Mouse (Mus musculus): Measurements from ENCODE around the gene Plekhb2.

The Plekhb2 gene

DNA sequence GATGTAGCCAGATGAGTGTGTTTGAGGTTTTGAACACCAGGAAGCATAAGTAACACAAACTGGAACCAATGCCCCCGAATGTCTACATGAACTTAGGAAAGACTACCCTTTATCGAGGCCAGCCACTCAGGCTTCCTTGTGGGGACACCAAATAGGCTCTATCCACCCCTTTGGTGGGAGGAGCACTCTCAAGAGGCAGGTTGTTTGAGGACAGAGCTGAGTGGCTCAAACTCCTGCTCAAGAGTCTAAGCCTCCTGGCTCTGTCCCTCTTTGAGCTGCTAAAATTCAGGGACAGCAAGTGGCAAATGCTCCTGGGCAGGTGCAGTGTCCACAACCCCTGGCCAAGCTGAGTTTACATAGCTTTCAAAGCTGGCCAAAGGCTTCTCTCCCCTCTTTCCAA is 14.9 kb upstream of the Plekhb2 start:
- no peak for DNase-seq

DNA sequence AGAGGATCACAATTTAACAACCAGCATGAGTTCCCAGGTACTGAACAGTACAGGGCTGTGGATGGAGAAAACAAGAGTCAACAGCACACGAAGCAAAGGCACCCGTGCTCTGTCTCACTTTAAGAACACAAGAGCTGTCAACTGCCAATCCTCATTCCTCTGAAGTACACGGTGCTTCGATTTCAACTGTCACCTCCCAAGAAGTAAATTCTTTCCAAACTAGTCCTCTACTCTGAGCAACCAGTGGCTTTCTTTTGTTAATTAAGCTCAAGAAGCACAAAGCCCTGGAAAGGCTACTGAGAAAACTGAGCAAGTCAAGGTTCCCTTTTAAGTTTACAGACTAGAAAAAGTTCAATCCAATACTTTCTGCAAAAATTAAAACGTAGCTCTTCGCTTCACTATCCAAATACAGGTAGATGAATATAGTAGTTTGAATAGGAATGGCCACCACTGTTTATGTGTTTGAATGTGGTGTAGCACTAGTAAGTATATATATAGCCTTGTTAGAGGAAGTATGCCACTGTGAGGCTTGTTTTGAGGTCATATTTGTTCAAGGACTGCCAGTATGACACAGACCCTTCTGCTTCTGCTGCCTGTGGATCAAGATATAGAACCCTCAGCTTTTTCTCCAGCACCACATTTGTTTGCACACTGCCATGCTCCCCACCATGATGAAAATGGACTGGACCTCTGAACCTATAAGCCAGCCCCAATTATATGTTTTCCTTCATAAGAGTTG is 11.7 kb upstream of the Plekhb2 start:
- no peak for DNase-seq

DNA sequence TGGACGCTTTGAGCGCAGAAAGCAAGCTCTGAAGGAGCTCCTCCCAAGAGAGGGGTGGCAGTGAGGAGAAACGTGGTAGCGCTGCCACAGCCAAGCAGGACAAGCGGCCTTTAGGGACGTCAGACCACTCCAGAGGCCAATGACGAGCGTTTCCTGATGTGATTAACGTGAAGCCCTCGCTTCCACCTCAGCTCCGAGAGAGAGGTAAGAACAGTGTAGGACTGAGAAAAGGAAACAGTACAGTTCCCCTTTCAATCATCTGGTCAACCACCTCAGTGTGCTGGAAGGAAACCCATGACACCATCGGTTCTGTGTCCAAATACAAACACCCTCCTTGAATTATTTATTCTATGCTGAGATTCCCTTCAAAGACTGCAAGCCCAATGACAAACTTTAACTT is 10.5 kb upstream of the Plekhb2 start:
- no peak for DNase-seq

DNA sequence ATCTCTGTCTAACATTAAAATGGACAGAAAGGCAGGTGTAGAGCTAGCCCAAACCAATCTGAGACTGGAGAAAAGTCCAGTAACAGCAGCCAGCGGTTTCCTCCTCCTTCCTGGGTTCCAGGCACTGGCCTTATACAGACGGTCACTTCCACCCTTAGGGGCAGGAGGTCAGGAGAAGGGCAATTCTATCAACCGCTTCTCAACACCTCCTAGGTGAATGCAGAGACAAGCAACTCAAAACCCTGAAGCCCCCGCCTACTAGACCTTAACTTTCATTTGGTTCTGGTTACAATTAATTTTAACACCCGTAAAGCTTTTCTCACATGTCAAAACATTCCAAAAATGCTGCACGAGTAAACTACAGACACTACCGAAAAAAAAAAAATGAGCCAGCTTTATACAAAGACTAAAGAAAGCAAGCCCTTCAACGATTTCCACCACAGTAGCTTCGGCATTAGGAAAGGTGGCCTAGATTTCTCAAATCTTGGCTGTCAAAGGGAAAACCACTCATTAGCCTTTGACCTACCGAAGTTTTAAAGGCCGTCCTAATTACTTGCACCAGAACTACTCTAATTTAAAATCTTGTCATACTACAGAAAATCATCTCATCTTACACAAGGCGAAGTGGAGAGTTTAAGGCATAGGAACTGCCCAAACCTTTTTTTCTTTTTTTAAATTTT is 7.9 kb upstream of the Plekhb2 start:
- no peak for DNase-seq

DNA sequence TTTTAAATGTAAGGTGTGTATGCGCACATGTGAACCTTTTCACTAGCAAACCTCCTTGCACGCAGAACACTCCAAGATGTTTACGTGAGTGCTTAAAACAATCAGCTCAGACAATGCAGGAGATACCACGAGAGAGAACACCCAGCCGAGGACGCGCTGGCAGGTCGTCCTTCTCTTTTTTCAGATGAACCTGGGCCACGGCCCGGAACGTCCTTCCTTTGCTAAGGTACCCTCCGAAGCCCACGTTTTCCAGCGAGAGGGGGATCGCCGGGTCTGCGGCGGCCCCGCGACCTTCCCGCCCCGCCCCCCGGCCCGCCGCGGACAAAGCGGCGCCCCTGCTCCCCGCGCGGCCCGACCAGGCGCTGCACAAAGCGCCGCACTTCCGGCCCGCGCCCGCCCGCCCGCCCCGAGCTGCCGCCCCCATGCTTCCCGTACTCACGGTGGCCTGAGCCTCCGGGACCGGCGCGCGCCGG is 7.4 kb upstream of the Plekhb2 start:
- no peak for DNase-seq

DNA sequence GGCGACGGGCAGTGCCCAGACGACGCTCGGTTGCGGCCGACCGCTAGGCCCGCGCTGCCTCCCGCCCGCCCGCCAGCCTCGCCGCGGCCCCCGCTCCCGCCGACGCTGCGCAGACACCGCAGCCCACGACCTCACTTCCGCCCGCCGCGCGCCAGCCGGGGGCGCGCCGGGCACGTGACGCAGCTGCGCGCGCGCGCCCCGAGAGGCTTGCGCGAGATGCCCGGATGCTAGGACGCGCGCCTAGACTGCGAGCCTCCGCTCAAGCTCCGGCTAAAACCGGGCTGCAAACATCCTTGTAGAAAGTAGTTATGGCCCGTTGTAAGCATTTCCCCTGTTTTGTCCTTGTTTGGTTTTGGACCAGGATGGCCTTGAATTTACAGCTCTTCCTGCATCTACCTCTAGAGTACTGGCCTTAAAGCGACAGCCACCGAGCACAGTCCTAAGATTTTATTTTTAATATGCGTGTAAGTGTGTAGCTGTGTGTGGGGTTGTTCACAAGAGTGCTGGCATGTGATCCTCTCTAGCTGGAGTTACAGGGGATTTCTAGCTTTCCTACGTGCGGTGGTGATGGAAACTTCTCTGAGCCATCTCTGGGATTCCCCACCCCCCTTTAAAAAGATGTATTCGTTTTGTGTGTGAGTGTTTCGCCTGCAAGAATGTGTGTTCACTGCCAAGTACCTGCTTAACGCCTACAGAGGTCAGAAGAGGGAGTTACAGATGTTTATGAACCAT is 6.7 kb upstream of the Plekhb2 start, which contains the start of gene Fam168b:
Fam168b (minus strand) TSS at position 179 of the 732 bp plus-strand sequence.
- DNase-seq, result peak; percentile 84

DNA sequence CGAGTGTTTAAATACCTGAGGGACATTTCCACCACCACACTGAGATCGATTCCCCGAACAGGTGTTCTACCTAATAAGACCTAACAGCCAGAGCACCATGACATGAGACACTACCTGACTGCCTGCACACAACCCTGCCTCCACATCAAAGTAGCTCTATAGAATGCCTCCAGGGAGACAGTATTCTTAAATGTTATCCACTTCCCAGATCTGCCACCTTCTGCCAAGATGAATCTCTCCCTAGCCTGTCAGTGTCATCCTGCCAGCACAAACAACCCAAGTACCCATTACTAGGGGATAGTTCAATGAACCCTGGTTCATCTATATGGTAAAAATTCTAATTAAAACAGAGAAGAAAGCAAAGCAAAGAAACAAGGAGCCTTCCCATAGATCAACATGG is 2.7 kb upstream of the Plekhb2 start:
- no peak for DNase-seq

DNA sequence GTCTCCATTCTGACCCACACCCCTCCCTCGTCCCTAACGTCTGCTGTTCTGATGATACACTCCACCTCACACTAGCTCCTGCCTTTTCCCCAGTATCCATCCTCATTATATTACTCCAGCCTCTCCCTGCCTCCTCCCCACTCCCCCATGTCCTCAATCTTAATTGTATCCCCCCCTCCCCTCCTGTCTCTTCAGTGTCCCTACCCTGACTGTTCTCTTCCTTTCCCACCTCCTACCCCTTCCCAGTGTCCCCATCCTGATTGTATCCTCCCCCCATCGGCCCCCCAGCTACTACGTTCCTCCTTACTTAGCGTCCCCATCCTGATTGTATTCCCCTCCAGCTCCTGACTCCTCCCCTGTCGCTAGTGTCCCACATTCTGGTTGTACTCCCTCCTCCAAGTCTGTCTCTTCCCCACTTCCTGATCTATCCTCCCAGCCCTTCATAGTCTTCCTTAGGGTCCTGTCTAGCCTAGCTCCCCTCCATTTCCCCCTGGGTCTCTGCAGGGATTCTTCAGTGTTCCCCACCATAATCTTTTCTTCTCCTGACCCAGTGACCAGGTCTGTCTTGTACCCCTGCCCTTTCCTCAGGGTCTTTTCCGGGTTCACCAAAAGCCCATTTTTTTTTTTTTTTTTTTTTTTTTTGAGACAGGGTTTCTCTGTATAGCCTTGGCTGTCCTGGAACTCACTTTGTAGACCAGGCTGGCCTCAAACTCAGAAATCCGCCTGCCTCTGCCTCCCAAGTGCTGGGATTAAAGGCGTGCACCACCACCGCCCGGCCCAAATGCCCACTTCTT is 764 bp downstream of the Plekhb2 start:
- no peak for DNase-seq

DNA sequence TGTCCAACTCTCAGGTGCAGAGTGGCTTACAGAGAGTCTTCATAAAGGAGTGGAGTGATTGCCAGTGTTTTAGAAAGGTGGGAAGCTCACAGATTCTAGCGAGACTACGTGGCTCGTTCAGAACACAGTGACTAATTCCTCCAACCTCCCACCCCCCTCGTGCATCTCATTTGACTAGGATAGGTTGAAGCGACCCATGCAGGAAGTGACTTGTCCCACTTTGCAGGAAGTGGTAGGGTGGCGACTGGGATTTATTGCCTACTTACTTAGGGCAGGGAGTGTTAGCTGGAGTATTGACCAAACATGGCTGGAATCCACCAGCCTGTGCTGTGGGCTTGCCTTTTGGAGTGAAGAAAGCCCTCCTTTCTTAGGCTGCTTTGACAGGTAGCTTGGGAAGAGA is 1.8 kb downstream of the Plekhb2 start:
- DNase-seq, result peak; percentile 70

DNA sequence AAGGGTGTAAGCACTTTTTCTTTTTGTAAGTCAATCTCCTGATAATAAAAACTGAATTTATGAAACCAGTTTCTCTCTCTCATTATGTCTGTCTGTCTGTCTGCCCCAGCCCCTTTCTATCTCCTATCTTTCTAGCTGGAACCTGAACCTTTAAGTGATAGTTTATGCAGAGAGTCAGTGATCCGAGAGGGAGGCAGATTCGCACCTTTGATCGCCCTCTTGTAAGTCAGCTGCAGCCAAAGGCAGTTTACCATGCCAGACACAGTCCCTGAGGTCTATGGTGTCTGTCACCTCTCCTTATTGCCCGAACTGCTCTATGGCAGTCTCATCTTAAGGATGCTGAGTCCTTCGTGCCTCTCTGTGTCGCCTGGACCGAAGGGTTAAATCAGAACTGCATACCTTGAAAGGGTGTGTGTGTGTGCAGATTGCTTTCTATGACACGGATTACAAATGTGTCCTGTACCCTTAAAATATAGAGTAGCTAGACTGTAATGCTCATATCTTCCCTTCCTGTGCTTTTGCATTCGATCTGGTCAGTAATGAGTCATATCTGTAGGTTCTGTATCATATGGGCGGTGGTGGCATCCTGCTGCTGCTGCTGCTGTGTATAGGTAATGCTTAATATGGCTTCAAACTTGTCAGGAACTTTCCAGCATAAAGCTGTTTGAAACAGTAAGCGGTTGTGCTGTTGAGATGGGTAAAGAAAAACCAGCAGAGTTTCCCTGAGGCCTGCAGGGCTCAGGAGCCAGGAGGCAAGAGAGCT is 2.5 kb downstream of the Plekhb2 start:
- DNase-seq, result no peak

DNA sequence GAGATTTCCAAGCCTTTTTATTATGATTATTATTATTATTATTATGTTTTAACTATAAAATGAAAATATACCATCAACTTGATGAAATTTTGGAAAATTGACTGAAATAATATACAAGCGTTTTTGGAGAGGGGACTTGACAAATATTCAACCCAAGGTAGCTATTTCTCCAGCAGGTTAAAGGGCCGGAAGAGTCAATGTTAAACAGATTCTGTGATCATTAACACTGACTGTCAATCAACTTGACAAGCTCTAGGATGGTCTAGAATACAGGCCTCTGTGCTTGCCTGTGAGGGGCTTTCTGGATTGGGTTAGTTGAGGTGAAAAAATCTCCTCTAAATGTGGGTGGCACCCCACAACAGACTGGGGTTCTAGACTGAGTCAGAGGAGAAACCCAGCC is 4.0 kb downstream of the Plekhb2 start:
- no peak for DNase-seq

DNA sequence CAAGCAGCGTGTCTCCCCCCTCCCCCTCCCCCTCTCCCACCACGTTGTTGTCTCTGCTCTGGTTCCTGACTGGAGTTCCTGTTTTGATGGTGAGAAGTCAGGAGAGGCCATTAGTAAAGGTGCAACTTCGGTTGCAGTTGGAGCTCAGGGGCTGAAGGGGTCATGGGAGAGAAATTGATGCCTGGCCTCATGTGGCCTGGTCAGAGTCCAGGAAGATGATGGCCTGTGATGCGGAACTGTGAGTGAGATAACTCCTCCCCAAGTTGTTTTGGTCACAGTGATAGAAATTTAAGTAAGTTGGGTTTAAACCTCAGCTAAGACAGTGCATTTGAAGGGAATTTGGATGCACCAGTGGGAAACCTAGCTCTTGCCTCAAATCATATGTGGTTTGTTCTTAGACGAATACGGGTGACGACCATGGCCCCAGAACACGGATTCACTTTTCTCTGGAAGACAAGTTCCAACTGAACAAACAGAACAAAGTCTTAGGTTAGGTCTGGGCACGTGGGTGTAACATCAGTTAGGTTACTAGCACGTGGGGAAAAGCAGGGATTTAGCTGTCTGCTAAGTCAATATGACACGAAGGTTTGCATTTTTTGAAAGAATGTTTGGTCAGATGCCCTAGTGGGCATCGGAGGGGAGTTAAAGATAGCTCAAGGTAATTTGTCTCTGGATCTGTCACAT is 5.4 kb downstream of the Plekhb2 start:
- DNase-seq, result peak; percentile 70

DNA sequence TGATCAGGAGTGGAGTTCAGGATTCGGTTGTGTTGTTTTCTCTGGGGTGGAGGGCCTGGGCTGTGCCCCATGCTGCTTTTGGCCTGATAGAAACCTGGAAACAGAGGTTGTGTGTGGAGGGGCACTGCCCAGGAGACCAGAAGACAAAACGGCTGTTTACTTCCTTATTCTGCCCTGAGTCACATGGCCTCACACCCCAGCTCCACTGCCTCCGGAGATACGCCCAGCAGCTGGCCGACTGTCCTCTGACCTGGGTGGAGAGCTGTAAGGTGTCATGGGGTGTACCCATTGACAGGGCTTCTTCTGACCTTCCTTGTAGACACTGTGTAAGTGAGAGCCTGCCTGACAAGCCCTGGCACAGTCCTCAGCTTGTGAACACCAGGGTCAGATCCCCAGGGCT is 8.9 kb downstream of the Plekhb2 start:
- peak; percentile 86 for DNase-seq

DNA sequence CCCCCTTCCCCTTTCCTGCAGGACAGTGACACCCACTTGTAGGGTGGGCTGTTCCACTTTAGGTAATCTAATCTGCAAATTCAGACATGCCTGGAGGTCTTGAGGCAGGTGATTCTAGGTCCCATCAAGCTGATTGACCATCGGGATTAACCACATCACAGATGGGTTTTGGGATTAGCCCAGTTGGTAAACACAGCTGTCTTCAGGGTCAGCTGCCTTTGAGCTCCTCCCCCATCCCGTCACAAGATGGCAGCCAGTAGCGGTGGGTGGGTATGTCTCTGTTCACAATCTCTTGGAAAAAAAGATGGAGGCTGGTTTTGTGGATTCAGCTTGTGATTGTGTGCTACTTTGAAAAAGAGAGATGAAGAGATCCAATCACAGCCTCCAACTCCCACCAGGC is 10.0 kb downstream of the Plekhb2 start:
- DNase-seq, result no peak

DNA sequence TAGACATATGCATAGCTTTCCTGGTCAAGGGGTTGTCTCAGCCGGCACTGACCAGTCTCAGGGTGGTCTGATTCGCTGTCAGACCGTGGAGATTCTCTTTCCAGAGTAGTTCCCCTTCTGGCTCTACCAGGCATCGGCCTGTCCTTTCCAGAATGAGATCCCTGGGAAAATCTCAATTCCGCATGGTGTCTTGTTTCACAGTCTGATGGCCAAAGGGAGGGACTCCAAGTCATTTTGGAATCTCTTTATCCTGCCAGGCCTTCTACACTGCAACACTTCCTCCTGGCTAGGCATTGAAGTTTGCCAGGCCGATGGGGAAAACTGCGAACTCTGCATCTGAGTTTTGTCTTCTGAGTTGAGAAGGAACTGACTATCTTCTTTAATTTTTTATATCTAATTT is 10.4 kb downstream of the Plekhb2 start:
- DNase-seq, result no peak

DNA sequence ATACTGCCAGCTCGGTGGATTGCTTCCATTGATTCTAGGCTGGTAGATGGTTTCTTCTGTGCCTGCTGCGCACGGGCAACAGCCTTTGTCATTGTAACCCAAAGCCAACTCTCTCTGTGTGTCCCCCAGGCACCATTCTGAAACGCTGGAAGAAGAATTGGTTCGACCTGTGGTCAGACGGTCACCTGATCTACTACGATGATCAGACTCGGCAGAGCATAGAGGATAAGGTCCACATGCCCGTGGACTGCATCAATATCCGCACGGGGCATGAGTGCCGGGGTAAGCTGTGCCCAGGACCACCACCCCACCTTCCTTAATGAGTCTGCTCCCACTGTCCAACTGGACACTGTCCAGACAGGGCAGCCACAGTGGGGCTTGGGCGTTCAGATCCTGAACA is 13.1 kb downstream of the Plekhb2 start:
- peak; percentile 63 for DNase-seq

DNA sequence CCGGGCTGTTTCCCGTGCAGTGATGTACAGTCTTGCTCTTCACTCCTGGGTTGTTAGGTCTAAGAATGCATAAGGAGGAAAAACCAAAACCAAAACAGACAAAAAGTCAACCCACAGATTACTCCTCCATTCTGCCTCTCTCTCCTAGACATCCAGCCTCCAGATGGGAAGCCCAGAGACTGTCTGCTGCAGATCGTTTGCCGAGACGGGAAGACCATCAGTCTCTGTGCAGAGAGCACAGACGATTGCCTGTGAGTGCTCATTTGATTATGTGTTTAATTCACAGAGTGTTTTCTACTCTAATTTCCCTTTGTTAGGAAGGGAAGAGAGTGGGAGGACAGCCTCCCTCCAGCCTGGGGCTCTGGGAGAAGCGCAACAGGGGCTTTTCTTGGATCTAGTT is 13.5 kb downstream of the Plekhb2 start:
- no peak for DNase-seq

DNA sequence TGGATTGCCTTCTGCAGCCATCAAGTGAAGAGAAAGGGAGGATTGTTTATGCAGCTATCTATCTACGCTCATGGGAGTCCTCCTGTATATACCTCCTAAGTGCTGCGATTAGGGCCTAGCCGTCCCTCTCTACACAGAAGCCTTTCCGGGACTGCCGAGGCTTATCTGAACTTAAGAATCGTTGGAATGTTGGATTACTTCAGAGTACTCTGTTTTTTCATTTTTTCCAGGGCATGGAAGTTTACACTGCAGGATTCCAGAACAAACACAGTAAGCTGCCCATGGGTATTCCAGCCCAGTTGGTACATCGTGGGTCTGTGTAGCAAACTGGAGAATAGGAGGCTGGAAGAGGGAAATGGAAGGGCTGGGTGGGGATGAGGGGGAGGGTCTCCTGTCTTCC is 14.5 kb downstream of the Plekhb2 start:
- DNase-seq, result no peak

DNA sequence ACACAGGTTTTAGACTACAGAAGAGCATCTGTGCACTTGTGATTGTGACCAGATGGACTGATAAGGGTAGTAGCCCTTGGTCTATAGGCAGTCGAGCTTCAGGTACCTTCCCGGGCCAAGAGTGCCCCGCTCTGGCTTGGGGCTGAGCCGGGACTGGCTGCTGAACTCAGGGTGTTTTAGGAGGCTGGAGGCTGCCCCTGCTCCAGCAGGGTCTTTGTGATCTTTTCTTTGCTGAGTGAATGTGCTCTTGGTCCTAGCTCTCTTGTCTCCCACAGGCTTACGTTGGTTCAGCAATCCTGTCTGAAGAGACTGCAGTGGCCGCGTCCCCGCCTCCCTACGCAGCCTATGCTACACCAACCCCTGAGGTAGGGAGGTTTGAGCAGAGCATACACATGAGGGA is 16.1 kb downstream of the Plekhb2 start:
- no peak for DNase-seq

DNA sequence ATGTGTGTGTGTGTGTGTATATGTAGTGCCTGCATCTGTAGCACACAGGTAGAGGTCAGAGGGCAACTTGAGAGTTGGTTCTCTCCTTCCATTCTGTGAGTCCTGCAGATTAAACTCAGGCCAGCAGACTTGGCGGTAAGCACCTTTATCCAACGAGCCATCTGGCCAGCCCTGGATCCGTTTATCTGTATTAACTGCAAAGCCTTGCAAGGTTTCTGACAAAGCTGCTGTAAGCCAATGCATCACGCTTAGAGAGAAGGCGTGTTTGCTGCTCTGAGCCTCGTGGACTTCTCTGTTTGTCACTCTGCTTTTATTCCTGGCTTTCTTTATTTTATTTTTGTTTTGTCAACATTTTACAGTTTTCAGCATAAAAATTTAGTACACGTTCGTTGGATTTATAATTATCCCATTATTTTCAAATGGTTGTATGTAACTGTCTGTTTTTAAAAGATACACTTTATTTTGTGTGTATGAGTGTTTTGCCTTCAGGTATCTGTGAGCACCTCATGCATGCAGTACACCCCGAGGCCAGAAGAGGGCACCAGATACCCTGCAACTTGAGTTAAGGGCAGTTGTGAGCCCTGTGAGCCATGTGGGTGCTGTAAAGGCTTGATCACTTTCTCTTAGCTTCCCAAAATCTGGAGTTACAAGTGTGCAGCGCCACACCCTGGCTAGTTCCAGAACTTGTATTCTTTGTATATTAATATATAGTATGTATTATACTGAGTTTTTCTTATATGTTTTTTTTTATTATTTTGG is 17.2 kb downstream of the Plekhb2 start:
- peak; percentile 91 for DNase-seq

DNA sequence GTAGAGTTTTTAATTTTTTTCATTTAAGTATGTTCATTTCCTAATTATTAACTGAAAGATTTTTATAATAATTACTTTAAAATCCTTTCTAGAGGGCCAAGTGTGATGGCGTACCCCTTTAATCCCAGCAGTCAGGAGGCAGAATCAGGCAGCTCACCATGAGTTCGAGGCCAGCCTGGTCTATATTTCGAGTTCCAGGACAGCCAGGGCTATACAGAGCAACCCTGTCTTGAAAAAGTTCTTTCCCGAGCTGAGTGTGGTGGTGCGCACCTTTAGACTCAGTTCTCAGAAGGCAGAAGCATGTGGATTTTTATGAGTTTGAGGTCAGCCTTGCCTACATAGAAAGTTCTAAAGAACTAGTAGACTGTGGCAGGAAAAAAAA is 17.8 kb downstream of the Plekhb2 start:
- DNase-seq, result no peak
